Mouse (Mus musculus): ENCODE results near the gene Pcp4l1.
"Not testable (repeated sequence)": the region's sequence is repeated elsewhere in the genome, so short reads cannot be mapped to it uniquely, and the experiment has no call there.

Pcp4l1 gene

GRCm38 (mm10) chr1:171137486-171138155 lies 58.4 kb downstream of the Pcp4l1 start:
- not testable (repeated sequence) for DNase-seq (ENCODE audit: low read depth, low spot score)

- DNase-seq (ENCODE audit: low read depth, low spot score): no peak
Measured at GRCm38 (mm10) chr1:171135600-171135999, 60.5 kb downstream of the Pcp4l1 start.

- no peak for DNase-seq (ENCODE audit: low read depth, low spot score)
Measured at GRCm38 (mm10) chr1:171130971-171131370, 65.1 kb downstream of the Pcp4l1 start.

GRCm38 (mm10) chr1:171129251-171129650 lies 66.8 kb downstream of the Pcp4l1 start:
- no peak for DNase-seq (ENCODE audit: low read depth, low spot score)

- no peak for DNase-seq (ENCODE audit: low read depth, low spot score)
Measured at GRCm38 (mm10) chr1:171124398-171124797, 71.7 kb downstream of the Pcp4l1 start.

Measured in CD4-positive, CD25-positive, alpha-beta regulatory T cell, adult 2 months (primary cell).